Mouse (Mus musculus): ENCODE data around the gene Rtp2.
A peak's percentile ranks its signal among the peaks of the same experiment; 100 is the strongest.

Gene Rtp2

DNA sequence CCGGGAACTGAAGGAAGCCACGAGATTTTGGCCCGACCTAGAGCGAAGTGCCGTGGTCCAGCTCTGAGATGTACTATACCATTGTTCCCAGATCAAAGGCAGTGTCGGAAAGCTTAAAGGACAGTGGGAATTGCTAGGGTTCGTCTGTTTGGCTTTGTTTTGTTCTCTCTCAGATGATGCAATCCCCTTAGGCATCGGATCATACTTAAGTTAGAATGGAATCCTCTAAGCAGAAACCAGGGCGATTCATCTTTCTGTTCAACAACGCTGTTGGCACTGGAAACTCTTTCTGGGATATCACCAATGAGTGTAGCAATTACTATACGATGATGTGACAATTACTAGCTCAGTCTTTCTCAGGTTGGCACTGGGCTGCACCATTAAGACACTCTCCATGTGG, at the start of gene Rtp2:
Gene Rtp2 (minus strand): TSS at position 101 of the 400 bp plus-strand sequence.
- DNase-seq = no peak

DNA sequence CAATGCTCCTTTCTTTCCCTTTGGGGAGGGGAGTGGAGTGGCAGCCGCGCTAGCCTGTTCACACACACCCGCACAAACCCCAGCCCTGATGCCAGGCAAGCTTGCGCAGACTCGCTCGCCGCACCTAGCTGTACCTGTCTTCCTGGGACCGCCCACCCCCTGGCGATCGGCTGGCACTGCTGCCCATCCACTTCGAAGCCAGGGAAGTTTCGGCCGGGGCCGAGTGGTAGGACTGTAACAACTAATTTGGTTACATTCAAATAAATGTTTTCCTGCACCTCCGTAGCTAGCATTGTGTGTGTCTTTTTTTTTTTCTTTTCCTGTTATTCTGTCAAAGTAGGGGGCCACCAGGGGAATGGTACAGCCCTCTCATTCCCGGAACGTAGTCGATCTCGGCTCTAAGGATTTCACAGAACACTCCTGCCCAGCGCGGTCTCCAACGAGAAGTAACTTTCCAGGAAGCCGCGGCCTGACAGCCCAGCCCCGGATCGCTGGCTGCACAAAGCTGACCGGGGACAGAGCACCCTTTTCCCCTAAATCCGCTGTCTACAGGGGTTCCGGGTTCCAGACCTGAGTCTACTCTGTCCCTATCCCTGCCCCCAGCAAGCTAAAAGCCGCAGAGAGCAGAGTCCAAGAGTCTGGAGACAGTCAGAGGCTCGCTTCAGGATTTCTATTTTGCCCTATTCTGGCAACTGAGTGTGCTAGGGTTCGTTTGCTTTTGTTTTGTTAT, 49.0 kb upstream of the Rtp2 start:
- DNase-seq = peak; percentile 56

DNA sequence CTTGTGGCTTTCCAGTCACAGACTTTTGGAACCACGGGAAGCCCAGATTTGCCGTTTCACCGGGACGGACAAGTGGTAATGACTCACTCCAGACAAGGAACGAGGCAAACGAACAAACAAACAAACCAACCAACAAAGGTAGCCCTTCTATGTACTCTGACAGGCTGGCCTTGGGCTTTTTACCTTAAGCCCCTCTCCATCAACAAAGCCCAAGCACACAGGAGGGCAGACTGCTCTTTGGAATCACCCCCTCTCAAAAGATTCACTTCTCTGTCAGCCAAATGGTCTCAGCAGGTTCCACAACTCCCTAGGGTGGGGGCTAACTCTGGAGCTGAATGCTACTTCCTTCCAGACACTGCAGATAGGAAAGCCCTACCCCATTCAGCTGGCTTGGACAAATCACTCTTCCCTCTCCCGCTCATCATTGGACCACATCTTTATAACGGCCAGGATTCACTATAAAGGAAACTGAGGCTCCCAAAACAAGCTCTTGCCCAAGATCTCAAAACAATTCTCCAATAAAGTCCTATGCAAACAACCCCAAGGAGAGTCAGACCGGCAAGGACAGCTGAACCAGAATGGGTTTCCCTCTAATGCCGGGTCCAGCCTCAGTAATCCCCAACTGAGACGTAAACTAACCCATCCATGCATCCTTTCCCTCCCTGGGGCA, 48.1 kb upstream of the Rtp2 start:
- peak; percentile 42 for DNase-seq

DNA sequence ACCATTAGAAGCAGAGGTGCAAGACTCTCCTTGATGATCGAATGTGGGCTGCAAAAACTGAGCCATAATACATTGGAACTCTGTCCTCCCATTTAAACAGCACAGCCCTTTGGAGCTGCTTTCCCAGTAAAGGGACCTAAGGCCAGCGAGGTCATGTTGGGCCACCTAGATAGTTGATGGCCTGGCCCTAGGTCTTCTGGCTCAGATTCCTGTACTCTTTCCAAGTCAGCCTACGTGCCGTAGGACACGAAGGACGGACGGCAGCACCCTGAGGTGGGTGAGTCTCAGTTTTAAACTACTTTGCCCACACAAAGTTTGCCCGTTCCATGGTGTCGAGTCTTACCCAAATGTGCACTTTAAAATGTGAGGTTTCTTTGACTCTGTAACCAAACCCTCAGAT, 47.3 kb upstream of the Rtp2 start:
- no peak for DNase-seq

DNA sequence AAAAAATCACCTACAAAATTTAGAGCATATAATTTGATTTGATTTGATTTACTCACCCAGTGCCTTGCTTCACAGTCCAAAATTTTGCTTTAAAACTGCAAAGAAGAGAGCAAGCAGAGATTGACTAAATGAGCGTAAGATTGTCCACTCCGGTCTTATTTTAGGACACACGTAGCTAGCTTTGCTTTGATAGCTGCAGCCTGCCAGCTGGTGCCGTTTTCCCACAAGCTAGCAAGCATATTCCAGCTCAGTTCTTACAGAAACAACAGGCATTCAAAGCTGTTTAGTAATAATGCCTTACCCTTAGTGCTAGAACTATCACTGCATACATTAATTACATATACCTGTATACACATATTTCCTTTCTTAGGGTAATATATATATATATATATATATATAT, 46.3 kb upstream of the Rtp2 start:
- DNase-seq = no peak

DNA sequence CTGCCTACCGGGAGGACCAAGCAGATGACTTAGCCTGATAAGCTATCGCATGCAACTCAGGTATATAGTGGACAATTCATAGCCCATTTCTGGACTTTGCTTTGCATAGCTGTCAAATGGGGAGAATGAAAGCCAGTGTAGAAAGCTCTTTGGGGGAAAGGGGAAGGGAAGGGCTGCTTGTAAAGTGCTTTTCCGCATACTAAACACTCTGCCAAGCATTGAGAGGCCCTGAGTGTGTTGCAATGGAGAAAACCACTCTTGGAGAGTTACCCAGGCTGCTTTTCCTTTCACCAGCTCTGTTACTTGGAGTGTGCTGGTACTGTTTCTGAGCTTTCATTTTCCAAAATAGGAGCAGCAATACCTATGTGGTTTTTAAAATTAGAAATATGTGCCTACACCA, 45.5 kb upstream of the Rtp2 start:
- DNase-seq = no peak

DNA sequence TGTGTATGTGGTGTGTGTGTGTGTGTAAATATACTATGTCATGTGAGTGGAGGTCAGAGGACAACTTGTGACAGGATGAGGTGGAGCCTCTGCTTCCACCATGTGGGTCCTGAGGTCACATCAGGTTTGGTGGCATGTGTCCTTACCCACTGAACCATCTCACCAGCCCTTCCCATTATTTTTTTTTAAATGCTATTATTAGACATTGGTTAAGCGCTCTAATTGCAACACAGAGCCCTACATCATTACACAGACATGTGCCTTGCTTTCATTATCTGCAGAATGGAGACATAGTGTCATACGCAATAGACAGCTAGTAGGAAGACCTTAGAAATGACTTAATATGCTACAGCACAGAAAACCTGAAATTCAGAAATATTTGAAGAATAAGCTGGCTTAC, 44.0 kb upstream of the Rtp2 start:
- DNase-seq = no peak

DNA sequence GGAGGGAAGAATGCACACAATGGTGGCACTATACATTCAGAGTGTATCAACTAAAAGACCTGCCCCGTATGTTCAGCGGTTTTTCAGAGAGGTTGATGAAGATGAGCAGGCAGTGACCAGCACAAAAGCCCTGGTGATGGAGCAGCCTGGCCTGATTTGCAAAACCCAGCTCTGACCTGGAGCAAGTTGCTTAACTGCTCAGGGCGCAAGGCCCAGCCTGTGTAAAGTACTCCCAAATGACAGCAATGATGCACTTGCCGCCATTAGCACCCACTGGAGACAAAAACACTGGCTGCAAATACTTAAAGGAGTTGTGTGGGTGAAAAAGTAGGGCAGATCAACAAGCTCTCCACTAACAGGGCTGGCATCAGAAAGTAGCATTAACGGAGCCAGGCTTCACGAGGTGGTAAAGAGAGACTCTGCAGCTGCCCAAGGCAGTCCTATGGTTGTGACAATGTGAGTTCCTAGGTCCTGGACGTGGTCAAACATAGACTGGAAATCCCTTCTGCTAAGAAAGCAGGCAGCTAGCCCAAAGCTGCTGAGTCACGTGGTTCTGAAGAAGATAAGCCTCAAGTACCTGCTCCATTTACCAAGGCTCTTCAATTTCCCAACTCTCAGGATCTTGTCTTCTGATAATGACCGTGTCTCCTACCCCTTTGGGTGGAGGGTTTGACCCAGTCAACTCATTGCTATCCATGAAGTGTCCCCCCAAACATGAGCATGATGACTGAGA, 41.6 kb upstream of the Rtp2 start:
- peak; percentile 5 for DNase-seq

DNA sequence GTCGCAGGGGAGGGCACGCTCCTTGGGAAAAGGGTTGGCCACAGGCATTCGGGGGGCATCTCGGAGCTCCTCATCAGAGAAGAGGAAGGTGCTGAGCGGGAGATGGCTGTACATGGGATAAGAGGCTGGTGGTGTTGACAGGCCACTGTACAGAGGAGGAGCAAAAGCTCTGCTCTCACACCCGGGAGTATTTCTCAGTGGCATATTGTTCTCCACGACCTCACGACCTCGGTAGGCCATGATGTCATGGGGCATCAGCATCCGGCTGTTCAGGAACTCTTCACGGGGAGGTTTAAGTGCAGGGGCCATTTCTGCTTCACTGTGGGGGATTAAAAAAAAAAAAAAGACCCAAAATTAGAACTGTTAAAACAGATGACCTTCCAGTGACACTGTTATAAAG, 40.7 kb upstream of the Rtp2 start:
- DNase-seq = peak; percentile 4

DNA sequence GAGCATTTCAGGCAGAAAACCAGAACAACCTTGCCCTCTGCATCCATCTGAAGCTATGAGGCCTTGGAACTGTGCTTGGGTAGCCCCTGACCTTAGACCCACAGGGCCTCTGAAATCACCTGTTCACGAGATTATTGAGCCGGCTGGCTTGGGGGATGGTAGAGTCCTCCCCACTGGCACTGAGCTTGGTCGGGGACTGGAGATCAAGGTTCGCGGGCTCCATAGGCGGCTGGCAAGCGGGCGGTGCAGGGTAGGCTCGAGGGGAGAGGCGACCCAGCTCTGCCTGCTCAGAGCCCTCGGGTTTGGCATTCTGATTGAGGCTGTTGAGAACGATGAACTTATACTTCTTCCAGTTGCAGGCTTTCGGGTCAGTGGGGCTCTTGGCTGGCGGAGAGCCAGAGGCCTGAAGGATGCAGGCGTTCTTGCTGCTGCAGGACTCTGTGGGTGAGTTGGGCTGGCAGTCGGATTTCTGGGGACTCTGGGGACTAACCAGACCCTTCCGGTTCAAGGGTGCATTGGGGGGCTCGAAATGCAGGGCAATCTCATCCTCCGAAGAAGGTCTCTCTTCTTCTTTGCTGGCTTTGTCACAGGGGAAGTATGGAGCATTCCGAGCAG, 40.0 kb upstream of the Rtp2 start:
- peak; percentile 17 for DNase-seq

DNA sequence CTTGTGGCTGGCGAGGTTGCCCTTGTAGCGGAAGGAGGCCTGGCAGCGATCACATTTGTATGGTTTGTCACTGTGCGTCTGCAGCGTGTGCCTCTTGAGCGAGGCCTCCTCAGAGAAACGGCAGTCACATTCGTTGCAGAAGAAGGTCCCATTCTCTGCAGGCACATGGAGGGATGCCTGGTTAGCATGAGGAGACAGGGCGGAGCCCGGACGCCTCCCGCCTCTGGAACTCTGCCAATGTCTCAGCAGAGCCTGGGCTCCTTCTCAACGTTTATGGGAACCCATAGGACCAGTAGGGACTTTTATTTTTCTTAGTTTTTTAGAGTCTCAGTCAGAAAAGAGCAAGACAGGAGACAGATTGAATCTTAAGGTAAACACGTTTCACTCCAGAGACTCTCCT, 37.7 kb upstream of the Rtp2 start:
- peak; percentile 27 for DNase-seq

DNA sequence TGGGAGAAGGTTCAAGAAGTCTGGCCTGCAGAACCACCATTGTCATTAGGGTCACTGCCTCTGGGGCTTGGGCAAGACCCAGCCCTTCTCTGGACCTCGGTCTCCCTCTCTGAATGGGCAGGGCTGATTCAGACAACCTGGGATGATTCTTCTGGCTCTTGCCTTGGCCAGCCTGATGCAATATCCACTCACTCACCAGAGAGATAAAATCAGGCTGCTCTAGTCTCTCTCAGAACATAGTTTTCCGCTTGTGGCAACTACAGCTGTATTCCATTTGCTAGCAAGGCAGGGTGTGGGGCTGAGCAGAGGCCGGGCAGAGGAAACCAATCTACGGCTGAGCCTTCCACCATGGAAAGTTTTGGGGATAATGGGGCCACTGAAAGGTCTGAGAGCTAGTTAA, 36.7 kb upstream of the Rtp2 start:
- no peak for DNase-seq

DNA sequence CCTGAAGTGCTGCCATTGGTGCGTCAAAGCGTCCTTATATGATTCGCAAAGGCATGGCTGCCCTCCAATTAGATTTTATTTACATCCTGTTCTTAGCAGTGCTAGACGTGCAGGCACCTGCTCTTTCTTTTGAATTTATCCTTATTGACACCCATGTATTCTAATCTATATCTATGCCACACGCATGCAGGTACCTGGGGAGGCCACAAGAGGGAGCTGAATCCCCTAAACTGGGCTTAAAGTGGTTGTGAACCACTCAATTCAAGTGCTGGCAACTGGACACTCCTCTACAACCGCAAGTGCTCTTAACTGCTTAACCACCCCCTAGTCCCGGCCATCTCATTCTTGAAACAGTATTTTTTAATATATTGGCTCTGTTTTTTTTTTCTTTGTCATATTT, 35.1 kb upstream of the Rtp2 start:
- peak; percentile 31 for DNase-seq

DNA sequence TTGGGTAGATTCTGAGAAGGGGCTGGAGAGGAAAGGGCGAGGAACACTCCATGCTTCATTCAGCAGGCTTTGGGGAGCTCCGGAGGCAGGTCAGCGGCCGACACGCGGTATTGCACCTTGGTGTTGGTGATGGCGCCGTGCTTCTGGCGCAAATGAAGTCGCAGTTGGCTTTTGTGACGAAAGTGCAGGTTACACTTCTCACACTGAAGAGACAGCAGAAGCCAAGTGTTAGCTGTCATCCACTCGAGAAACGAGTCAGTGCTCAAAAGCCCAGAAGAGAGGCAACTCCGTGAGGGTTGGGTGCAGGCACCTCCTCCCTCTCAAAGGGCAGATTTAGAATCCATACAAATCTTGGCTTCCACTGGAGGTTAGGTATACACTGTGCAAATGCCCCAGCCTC, 33.9 kb upstream of the Rtp2 start:
- no peak for DNase-seq

DNA sequence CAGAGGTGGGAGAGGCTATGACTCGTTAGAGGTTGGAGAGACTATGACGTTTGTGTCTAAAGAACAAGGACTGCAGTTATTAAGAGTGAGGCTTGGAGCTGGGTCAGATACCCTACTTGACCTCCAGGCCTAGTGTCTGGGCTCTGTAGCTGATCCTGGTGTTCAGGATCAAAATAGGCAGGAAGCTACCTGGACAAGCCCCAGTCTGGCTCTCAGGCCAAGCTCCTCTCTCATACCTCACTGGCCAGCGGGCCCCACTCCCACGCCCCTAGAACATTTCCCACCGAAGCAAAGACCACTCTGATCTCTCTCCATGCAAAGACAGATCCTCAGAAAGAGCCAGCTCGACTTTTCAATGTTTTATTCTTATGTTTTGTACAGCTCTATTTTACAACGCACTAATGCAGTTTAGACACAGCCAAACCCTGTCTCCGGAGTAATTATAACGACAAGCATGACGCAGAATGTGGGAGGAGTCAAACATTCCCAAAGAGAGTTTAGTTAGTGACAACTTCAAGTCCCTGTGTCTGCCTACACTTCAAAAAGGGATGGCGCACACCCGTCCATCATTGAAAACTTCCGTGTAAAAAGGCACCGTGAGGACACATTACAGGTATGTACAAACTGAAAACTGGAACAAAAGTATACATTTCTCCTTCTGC, 32.6 kb upstream of the Rtp2 start:
- DNase-seq = no peak

DNA sequence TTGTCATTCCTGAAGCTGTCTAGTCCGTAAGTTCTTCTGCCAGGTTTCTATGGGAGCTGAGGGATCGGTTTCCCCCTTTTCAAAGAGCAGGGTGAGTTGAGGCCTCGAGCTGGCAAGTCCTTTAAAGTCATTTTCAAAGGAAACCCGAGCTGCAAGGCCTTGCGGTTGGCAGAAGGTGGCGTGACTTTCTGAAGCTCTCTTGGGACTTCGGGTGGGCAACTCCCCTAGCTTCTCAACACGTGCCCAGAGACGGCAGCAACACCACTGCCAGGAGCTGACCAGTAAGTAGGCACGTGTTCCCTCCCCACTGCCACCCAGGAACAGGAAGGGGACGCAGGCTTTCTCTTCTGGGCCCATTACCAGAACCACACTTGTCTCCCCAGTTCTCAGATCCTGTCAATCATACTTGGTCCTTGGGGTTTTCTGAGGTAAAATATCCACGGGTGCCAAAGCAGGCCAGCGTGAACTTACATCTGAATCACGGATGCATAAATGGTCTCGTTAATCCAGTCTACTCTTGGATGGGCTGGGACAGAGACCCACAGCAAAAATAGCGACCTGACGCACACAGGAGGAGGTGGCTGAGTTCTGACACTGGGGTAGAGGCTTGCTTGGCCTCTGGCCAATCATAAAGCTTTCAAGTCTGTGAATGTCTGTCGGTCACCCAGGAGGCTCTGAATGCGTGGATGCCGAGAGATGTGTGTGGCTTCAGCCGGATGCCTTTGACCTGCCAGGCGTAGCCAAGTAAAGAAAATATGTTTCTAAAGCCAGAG, 31.9 kb upstream of the Rtp2 start:
- peak; percentile 24 for DNase-seq

DNA sequence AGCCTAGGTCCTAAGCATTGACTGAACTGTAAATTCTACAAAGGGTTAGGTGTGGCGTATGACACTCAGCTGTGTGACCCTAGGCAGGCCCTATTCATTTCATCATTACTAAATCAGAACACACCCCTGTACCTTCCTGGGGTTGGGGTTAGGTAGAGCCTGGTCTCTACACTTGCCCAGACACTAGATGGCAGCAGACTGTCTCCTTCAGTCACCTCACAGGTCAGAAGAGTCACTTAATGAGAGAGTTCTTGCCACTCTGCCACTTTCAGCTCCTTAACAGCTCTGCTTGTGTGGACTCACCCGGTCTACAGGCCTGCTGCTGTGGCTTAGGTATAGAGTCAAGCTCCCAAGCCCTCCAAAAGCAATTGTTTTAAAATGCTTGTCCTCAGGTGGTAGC, 30.2 kb upstream of the Rtp2 start:
- peak; percentile 42 for DNase-seq

DNA sequence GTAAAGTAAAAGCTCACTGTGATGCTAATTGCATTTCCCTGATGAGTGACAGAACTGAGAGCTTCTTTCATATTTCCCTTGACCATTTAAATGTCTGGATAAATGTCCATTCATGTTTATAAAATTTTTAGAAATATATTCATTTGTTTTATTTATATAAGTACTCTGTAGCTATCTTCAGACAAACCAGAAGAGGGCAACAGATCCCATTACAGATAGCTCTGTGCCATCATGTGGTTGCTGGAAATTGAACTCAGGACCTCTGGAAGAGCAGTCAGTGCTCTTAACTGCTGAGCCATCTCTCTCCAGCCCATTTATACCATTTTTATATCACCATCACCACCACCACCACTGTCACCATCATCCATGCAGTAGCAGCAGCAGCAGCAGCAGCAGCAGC, 26.7 kb upstream of the Rtp2 start:
- DNase-seq = no peak

DNA sequence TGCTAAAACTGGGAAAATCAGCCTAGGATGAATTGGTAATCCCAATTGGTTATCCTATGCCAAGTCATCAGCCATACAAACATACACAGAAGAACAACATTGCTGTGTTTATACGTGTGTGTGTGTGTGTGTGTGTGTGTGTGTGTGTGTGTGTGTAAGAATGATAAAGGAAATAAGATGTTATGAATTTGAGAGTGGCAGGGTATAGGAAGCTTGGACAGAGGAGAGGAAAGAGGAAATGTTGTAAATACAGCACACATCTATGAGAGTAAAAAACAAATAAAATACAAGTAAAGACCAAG, 21.7 kb upstream of the Rtp2 start:
- no peak for DNase-seq

DNA sequence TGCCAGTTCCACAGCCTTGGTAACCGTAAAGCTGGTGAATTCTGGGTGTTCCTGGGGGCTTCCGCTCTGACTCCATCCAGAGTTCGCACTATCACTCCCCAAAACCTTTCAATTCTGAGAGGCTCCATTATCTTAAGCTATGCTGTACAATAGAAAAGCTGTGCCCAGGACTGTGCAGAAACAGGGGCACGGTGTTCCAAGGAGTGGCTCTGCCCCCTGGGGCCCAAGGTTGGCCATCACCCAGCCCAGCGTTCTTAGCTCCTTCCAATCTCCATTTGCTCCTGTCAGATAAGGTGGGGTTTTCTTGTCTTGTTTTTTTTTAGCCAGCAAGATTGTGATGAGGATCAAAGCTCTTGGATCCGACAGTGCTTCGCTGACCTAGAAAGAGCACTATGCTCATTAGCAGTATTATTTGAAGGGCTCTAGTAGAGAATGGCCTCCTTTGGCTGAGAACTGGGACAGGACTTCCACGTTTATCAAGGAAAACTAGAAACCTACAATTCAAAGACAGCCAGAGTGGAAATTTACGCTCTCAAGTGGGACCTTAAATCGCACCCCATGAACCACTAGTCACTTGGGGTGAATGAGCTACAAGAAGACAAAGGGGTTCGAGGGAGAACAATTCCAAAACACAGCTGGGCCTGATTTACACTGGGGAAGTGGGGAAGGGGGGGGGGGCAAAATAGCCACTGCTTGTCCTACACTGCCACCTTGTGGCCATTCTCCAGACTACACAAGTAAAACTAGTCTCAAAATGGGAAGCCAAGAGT, 21.2 kb upstream of the Rtp2 start:
- DNase-seq = peak; percentile 53

DNA sequence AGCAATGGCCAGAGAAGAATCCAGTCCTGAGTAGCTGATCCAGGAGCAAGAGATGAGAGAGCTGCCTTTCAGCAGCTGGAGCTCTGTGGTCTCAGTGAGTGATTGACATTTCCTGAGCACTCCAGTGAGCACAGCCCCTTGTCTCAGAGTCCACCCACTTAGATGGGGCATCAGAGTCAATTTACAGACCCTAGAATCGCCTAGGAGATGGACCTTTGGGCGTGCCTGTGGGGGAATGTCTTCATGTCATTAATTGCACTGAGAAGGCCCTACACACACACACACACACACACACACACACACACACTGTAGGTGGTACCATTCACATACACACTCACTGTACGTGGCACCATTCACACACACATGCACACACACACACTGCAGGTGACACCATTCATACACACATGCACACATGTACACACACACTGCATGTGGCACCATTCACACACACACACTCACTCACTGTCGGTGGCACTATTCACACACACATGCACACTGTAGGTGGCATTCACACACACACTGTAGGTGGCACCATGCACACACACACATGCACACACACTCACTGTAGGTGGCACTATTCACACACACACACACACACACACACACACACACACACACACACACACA, 20.0 kb upstream of the Rtp2 start:
- DNase-seq = no peak
